Mouse (Mus musculus) testis, postnatal 10 days (tissue): ENCODE data around the gene Heatr5a.

ENCODE experiments used
- DNase-seq: peaks from one replicate; pipeline ENCODE4 v3.0.0; 2021; ENCODE audit warnings: low spot score

Heatr5a gene

GRCm38 (mm10) chr12:51883297-51883805 lies 87.8 kb downstream of the Heatr5a start:
- peak; percentile 34 for DNase-seq

GRCm38 (mm10) chr12:51882606-51883296 lies 88.4 kb downstream of the Heatr5a start:
- peak; percentile 83 for DNase-seq

- DNase-seq, result no peak
These were observed 89.3 kb downstream of the Heatr5a start for GRCm38 (mm10) chr12:51881775-51882174.

GRCm38 (mm10) chr12:51871446-51872144 lies 99.5 kb downstream of the Heatr5a start:
- no peak for DNase-seq

GRCm38 (mm10) chr12:51869511-51869910 lies 101.6 kb downstream of the Heatr5a start:
- no peak for DNase-seq

GRCm38 (mm10) chr12:51867076-51867475 lies 104.0 kb downstream of the Heatr5a start:
- no peak for DNase-seq

- DNase-seq, result no peak
These were observed 104.8 kb downstream of the Heatr5a start for GRCm38 (mm10) chr12:51866226-51866910.

- DNase-seq, result no peak
These were observed 105.3 kb downstream of the Heatr5a start for GRCm38 (mm10) chr12:51865790-51866179.

- no peak for DNase-seq
These were observed 105.9 kb downstream of the Heatr5a start for GRCm38 (mm10) chr12:51865061-51865789.

- DNase-seq, result no peak
These were observed 107.8 kb downstream of the Heatr5a start for GRCm38 (mm10) chr12:51863116-51864002.

- DNase-seq, result peak; percentile 46
These were observed 112.7 kb downstream of the Heatr5a start for GRCm38 (mm10) chr12:51858134-51859028.

- DNase-seq, result no peak
These were observed 114.3 kb downstream of the Heatr5a start for GRCm38 (mm10) chr12:51856768-51857295.

GRCm38 (mm10) chr12:51855872-51856271 lies 115.2 kb downstream of the Heatr5a start:
- no peak for DNase-seq

GRCm38 (mm10) chr12:51855453-51855852 lies 115.7 kb downstream of the Heatr5a start:
- DNase-seq, result no peak

GRCm38 (mm10) chr12:51851617-51852016 lies 119.5 kb downstream of the Heatr5a start:
- DNase-seq, result no peak

GRCm38 (mm10) chr12:51851155-51851554 lies 120.0 kb downstream of the Heatr5a start:
- DNase-seq, result no peak

GRCm38 (mm10) chr12:51850339-51850738 lies 120.8 kb downstream of the Heatr5a start:
- DNase-seq, result no peak

GRCm38 (mm10) chr12:51849902-51850301 lies 121.2 kb downstream of the Heatr5a start:
- DNase-seq, result no peak

GRCm38 (mm10) chr12:51847953-51848680 lies 123.0 kb downstream of the Heatr5a start:
- no peak for DNase-seq
